Mouse (Mus musculus) G1E (cell line): ENCODE measurements at regions not wholly inside any gene's neighbourhood (a gene's known extent, or its start where the extent isn't known, plus 50 kb on each side); places are given as distances from the start of the nearest gene placed in this dataset.

Experiments used
- ATAC-seq: 2 replicates; pipeline ENCODE4 v1.8.0; 2016; ENCODE audit warnings: mild to moderate bottlenecking; ENCODE audit not compliant: insufficient number of reproducible peaks, poor library complexity, low FRiP score, severe bottlenecking; ENCODE audit errors: extremely low read depth
- DNase-seq: peaks from one replicate; pipeline ENCODE4 v3.0.0; 2012; ENCODE audit warnings: low spot score
- H3K27me3 ChIP-seq: 2 replicates; pipeline ENCODE4 v1.6.1; 2012; ENCODE audit warnings: mild to moderate bottlenecking, low read length, inconsistent platforms; ENCODE audit not compliant: insufficient read depth
- H3K36me3 ChIP-seq: replicated peaks from 2 replicates; pipeline ENCODE3; 2012; ENCODE audit warnings: mild to moderate bottlenecking, inconsistent platforms
- H3K4me1 ChIP-seq: 2 replicates; pipeline ENCODE4 v1.6.1; 2012; ENCODE audit warnings: low read depth, low read length, inconsistent platforms, mixed read lengths; ENCODE audit not compliant: insufficient read depth
- H3K4me3 ChIP-seq: 2 replicates; pipeline ENCODE4 v1.5.1; 2012; ENCODE audit warnings: low read depth, mild to moderate bottlenecking, inconsistent platforms, low read length, moderate library complexity, mixed read lengths
- H3K9me3 ChIP-seq: replicated peaks from 2 replicates; pipeline ENCODE4 v1.6.1; 2012; ENCODE audit warnings: inconsistent platforms
- CTCF ChIP-seq: IDR thresholded peaks from 2 replicates; pipeline ENCODE4 v1.5.1; 2012; ENCODE audit warnings: low read depth, low read length, inconsistent platforms, mixed read lengths
- GATA1 ChIP-seq: IDR thresholded peaks from 2 replicates; pipeline ENCODE4 v1.6.1; 2012; ENCODE audit warnings: borderline replicate concordance, low read length, inconsistent platforms, mixed read lengths
- GATA2 ChIP-seq: IDR thresholded peaks from 2 replicates; pipeline ENCODE4 v1.6.1; 2012; ENCODE audit warnings: low read depth, low read length, inconsistent platforms, borderline replicate concordance
- POLR2AphosphoS5 ChIP-seq: IDR thresholded peaks from 2 replicates; pipeline ENCODE4 v1.6.1; 2012; ENCODE audit warnings: low read depth, low read length, inconsistent platforms; ENCODE audit not compliant: insufficient replicate concordance
- TAL1 ChIP-seq: conservative IDR thresholded peaks from 2 replicates; pipeline ENCODE4 v1.6.1; 2012; ENCODE audit warnings: low read depth, low read length, inconsistent platforms, mixed read lengths

GRCm38 (mm10) chr4:68179551-68179950 is 774.6 kb downstream of the Brinp1 start:
- DNase-seq (no peak), ATAC-seq (no peak)
- no peaks in the 10 kb centered on the region for H3K4me1 ChIP-seq
- TF ChIP-seq POLR2AphosphoS5, result no peak
- TF ChIP-seq GATA1, result no peak
- no peaks in the 10 kb centered on the region for H3K36me3 ChIP-seq
- no peak overlapping the region for H3K4me3 ChIP-seq
- H3K9me3 ChIP-seq, result no peaks in the 10 kb centered on the region
- no peaks in the 10 kb centered on the region for H3K27me3 ChIP-seq

- no peak overlapping the region for H3K4me3 ChIP-seq
- no peak for TF ChIP-seq CTCF
- no peak for TF ChIP-seq GATA1
- no peak for TF ChIP-seq POLR2AphosphoS5
- TF ChIP-seq GATA2, result no peak
- TF ChIP-seq TAL1, result no peak
- ATAC-seq, result no peak
- DNase-seq, result no peak
- no peaks in the 10 kb centered on the region for H3K27me3 ChIP-seq
- H3K9me3 ChIP-seq, result no peaks in the 10 kb centered on the region
- no peaks in the 10 kb centered on the region for H3K36me3 ChIP-seq
- no peaks in the 10 kb centered on the region for H3K4me1 ChIP-seq
Measured at GRCm38 (mm10) chr4:68156499-68156898, 797.7 kb downstream of the Brinp1 start.

DNA sequence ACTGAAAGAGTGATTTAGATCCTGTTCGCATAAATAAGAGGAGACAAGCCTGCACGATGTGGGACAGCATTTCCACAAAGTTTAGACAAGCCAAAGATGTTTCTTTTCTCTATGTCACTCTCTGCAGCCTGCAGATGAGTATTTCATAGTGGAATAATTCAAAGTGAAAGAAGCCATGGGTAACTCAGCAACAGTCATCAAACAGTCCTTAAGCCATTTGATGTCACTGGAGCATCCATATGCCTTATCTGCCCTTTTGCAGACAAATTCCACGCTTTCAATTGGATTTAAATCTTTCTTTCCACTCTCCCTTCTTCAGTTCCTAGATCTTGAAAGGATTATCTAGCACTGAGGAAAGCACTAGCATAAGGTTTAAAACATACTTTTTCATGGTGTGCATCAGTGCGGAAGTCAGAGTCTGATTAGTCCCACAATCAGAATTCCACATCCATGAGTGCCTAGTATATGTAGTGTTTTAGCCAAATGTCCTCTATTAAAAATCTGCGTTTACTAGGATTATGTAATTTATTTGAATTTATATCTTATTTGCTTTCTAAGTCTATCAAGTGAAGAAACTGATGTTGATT is 805.6 kb downstream of the Brinp1 start:
- no peaks in the 10 kb centered on the region for H3K27me3 ChIP-seq
- H3K36me3 ChIP-seq, result no peaks in the 10 kb centered on the region
- H3K4me3 ChIP-seq, result no peak overlapping the region
- H3K4me1 ChIP-seq, result no peaks in the 10 kb centered on the region
- TF ChIP-seq POLR2AphosphoS5 (no peak), GATA1 (no peak), GATA2 (no peak)
- DNase-seq, result no peak
- ATAC-seq, result no peak
- no peaks in the 10 kb centered on the region for H3K9me3 ChIP-seq

DNA sequence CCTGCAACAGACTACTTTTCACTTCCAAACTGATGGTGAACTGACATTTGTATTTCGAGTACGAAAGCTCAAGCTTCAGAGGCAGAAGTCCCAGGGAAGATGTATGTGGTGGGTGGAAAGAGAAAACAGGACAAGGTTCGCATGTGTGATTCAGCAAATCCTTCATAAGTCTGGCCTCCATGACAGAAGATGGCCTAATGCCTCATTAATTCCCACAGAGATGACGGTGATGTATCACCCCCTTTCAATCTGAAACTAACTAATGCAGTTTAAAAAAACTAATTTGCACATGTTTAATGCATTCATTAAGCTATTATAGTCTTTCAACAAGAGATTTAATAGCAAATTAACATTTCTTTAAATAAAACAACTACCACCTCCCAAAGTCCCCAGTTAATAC is 826.1 kb downstream of the Brinp1 start:
- no peaks in the 10 kb centered on the region for H3K9me3 ChIP-seq
- H3K4me1 ChIP-seq, result no peaks in the 10 kb centered on the region
- no peak for TF ChIP-seq TAL1
- TF ChIP-seq GATA1, result no peak
- TF ChIP-seq GATA2, result no peak
- no peak for TF ChIP-seq POLR2AphosphoS5
- no peak for TF ChIP-seq CTCF
- ATAC-seq (no peak), DNase-seq (no peak)
- no peaks in the 10 kb centered on the region for H3K27me3 ChIP-seq
- no peaks in the 10 kb centered on the region for H3K36me3 ChIP-seq
- no peak overlapping the region for H3K4me3 ChIP-seq

- no peaks in the 10 kb centered on the region for H3K27me3 ChIP-seq
- H3K36me3 ChIP-seq, result no peaks in the 10 kb centered on the region
- peaks cover 11% of the 10 kb centered on the region for H3K9me3 ChIP-seq
- no peak for TF ChIP-seq GATA1
- no peak for TF ChIP-seq CTCF
- TF ChIP-seq GATA2, result no peak
- no peak for TF ChIP-seq POLR2AphosphoS5
- TF ChIP-seq TAL1, result no peak
- ATAC-seq, result no peak
- no peak for DNase-seq
- H3K4me3 ChIP-seq, result no peak overlapping the region
- no peaks in the 10 kb centered on the region for H3K4me1 ChIP-seq
Measured at GRCm38 (mm10) chr4:68114502-68114901, 839.7 kb downstream of the Brinp1 start.

DNA sequence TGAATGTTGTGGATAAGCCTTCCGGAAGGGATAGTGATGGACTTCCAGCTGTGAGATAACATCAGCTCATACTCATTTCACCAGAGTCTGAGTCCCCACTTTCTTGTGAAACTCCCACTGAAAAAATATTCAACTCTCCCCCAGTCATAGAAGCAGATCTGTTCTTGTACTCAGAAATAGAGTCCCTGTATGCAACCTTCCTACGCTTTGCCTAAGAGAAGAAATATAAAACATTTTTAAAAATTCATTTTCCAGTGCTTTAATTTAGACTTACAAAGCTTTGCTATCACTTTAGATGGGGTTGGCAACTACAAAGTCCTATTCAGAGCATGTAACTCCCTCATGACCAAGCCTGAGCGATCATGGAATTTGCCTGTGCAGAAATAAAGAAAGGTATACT is 868.9 kb downstream of the Brinp1 start:
- no peak for DNase-seq
- TF ChIP-seq GATA1, result no peak
- no peak for TF ChIP-seq POLR2AphosphoS5
- no peak for TF ChIP-seq TAL1
- no peak for TF ChIP-seq GATA2
- TF ChIP-seq CTCF, result no peak
- no peak overlapping the region for H3K4me3 ChIP-seq
- H3K36me3 ChIP-seq, result no peaks in the 10 kb centered on the region
- no peaks in the 10 kb centered on the region for H3K4me1 ChIP-seq
- no peak for ATAC-seq
- no peaks in the 10 kb centered on the region for H3K27me3 ChIP-seq
- H3K9me3 ChIP-seq, result 0 out of 2 replicates have a peak, but pooled peaks cover 3% of the 10 kb centered on the region
